Mouse (Mus musculus) small intestine, adult 2 months (tissue): ENCODE measurements around the gene Ngef.

Experiments
- CTCF ChIP-seq: fragments of 200-500 bp; IDR thresholded peaks from 2 replicates; pipeline ENCODE4 v1.5.1; 2012; ENCODE audit warnings: low read depth, mild to moderate bottlenecking, control low read depth, inconsistent platforms, low read length, moderate library complexity, mixed read lengths; ENCODE audit not compliant: insufficient replicate concordance, insufficient read length; ENCODE audit errors: extremely low read depth
- POLR2A ChIP-seq: fragments of 200-500 bp; IDR thresholded peaks from 2 replicates; pipeline ENCODE4 v1.6.1; 2012; ENCODE audit warnings: low read depth, mild to moderate bottlenecking, control low read depth, inconsistent platforms, low read length, moderate library complexity

GRCm38 (mm10) chr1:87508591-87509560, 64.8 kb downstream of the Ngef start:
- no peak for TF ChIP-seq CTCF
- TF ChIP-seq POLR2A: no peak
